Mouse (Mus musculus) brain, embryonic 14.5 days (tissue): ENCODE results near the gene Nmnat1. TPM values are rescaled to one million over a fixed set of nuclear protein-coding genes. Genes with fewer than 3 reads are reported as not detected.

Experiments used
- DNase-seq: peaks from one replicate; pipeline ENCODE4 v3.0.0-alpha.2; 2011; ENCODE audit warnings: low read depth
- CTCF ChIP-seq: fragments of 200-500 bp; IDR thresholded peaks from 2 replicates; pipeline ENCODE4 v1.5.1; 2012; ENCODE audit warnings: inconsistent platforms, mild to moderate bottlenecking, moderate library complexity, borderline replicate concordance; ENCODE audit not compliant: insufficient read depth, insufficient read length; ENCODE audit errors: extremely low read depth
- POLR2A ChIP-seq: fragments of 200-500 bp; IDR thresholded peaks from 2 replicates; pipeline ENCODE4 v1.6.1; 2012; ENCODE audit warnings: mild to moderate bottlenecking, inconsistent platforms, borderline replicate concordance; ENCODE audit not compliant: poor library complexity, insufficient read depth, insufficient read length, severe bottlenecking; ENCODE audit errors: extremely low read depth
- polyA plus RNA-seq: library from polyadenylated mRNA; depleted of rRNA; stranded (reverse); fragments of >200 nt; gene quantifications from 2 replicates; pipeline ENCODE4 v1.2.3, GENCODE M21; 2012; rRNA removed

Gene Nmnat1
- 7.5 and 9.9 TPM in 2 replicates for polyA plus RNA-seq

DNA sequence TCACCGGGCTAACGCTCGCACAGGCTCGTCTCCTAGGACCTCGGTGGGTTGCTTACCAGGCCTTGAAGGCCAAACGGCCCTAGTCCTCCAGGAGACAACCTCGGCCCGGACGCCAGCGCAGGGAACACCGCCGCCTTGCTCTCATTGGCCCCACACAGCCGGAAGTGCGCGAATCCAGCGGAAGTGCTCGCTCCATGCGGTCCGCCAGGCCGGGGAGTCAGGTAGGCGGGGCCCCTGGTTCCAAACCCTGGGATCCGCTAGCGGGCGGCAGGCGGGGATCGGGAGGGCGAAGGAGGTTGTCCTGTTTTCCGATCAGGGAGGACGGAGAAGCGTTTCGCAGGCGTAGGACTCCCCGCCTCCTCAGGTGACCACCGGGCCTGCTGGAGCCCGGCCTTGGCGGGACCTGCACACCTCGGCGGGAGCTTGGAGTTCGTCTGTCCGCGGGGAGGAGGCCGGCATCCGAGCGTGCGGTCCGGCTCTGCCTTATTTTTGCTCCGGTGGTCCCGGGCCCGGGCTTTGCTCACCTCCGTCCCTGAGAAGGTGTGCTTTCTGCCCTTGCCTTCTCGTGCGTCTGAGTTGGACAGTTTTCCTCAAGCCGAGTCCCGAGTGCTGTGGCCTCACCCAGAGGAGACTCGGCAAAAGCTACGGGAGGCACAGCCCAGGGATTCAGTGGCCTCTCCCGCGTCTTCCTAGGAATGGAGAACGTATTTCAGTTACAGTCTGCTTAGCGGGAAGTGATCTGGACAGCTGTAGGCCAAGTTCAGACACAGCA lies at the start of gene Nmnat1, which contains the start of gene Lzic:
Nmnat1 (minus strand) TSS at position 150 of the 772 bp plus-strand sequence.
Lzic (plus strand) TSS at position 177 of the 772 bp plus-strand sequence.
- peak; percentile 97 for DNase-seq
- TF ChIP-seq CTCF, result no peak
- peak; percentile 44; the same call in 1 of the 2 replicates for TF ChIP-seq POLR2A

DNA sequence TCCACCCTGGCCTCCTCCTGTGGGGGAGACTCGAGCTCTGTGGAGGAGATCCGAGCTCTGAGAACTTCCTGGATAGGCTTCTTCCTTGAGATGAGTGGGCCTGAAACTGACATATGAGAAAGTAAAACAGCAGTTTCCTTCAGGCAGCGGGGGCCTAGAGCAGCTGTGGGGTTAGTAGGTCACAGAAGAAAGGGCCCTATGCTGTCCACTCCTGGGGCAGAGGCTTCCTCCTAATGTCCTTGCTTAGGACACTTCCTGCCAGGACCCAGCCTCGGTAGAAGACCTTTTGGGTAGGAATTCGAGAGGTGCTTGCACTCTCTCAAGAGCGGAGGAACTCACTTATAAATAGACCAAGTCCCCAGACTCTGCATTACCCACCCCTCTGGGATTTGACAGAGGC lies 44.7 kb upstream of the Nmnat1 start:
- TF ChIP-seq CTCF, result no peak
- TF ChIP-seq POLR2A, result no peak
- DNase-seq, result no peak

DNA sequence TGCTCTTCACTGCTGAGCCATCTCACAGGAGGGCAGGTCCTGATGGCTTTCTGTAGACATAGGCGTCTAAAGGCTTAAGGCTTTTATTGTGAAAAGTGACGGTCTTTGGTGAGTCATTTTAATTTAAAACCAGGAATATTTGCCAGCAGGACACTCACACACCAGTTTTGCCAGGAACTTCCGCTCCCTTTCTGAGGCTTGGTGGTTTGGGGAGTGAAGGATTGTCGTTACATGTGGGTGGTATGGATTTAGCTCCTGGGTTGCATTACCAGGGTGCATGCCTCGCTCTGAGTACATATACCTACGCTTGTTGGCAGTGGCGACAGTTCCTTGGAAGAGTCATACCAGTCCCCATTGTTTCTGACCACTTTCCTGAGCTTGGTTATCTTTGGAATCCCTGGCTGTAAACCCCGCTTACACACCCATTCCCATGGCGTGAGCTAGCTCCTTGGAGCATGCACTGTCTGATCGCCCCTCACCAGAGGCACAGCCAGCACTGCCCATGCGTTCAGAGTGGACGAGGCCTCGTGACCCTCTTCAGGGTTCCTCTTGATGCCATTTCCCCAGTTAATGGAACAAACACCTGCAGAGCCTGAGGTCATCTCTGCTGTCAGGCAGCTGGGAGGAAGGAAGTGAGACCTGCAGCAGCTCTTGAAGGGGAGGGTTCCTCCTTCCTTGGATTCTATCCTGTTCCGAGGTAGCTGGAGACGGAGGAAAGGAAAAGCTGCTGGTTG lies 42.8 kb upstream of the Nmnat1 start:
- no peak for DNase-seq
- TF ChIP-seq POLR2A (no peak), CTCF (no peak)

DNA sequence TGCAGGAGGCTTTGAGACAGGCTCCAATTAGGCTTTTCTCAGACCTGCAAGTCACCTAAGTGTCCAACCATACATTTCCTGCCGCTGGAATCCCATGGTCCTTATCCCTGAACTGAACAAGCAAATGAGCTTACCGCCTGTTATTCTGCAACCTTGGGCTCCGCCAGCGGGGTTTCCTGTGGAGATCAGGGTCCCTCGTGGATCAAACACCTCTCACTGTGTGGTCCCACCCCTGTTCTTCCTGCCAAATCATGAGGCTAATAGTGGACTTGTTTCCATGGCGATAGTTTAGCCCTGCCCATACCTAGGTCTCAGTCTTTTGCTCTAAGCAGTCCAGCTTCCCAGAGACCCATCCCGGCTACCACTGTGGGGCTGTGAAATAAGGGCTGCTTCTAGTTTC lies 41.3 kb upstream of the Nmnat1 start:
- TF ChIP-seq POLR2A, result no peak
- no peak for TF ChIP-seq CTCF

DNA sequence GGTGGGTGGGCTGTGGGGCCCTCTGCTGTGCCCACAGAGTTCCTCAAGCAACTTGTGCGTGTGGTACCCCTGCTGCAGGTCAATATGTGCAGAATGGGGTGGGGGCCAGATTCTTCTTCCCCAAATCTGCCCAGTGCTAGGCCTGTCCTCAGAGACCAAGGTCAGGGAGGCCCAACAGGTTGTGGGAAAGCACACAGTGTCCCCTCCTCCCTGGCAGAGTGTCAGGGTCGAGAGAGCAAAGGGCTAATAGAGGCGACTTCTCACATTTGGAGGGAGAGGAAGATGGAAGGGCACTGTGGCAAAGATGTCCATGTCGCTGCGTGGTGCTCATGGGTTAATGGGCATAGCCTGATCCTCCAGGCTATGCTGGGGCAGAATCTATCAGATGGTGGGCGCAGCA lies 40.8 kb upstream of the Nmnat1 start:
- TF ChIP-seq POLR2A (no peak), CTCF (no peak)

More for the DNA sequence above, 41.3 kb upstream of the Nmnat1 start:
- peak; percentile 25 for DNase-seq

DNA sequence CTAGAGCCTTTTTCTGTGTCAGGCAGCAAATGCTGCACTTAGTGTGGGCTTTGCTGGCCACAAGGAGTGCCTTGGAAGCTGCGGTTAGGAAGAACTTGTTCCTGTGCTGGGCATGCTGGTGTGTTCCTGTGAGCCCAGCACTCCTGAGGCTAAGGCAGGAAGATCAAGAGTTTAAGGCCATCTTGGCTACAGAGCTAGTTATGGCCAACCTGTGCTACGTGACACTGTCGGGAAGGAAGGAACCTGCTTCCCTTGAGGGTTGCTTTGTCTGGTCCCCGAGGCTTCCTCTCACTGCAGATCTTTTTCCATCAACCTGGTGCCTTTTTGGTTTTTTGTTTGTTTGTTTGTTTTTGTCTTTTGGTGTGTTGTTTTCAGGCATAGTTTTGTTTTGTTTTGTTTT lies 40.2 kb upstream of the Nmnat1 start:
- TF ChIP-seq CTCF (no peak), POLR2A (no peak)
- DNase-seq, result no peak

More for the DNA sequence above, 40.8 kb upstream of the Nmnat1 start:
- DNase-seq, result no peak

DNA sequence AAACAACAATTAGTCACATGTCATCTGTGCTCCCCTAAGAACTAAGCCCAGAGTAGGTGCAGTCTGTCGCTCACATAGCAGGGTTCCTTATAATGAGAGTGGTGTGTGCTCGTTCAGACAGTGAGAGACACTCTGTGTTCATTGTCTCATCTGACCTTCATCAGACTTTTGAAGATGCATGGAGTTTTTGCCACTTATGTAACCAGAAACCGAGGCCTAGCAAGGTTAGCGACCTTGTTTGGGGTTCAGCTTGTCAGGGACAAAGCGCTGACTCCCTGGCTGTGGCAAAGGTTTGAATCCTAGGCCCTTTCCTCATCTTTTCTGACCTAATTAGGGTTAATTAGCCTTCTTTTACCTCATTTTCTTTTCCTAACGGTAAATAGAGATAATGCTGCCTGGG lies 39.0 kb upstream of the Nmnat1 start:
- DNase-seq, result no peak
- TF ChIP-seq CTCF (no peak), POLR2A (no peak)

DNA sequence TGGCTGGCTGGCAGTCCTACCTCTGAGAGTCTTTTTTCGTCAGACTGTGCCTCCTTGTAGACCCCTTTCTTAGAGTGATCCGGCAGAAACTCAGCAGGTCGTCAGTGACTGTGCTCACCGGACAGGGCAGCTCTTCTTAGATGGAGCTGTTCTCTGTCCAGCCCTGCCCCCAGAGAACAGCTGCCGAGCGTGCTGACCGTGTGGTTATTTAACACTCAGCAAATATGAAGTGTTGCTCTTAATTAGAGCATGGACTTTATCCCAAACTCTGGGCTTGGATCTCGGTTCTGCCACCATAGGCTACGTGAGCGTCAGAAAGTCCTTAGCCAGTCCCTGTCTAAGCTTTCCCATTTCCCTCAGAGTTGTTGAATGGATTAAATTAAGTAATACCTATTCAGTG lies 36.3 kb upstream of the Nmnat1 start:
- no peak for TF ChIP-seq CTCF
- no peak for TF ChIP-seq POLR2A
- DNase-seq, result no peak

DNA sequence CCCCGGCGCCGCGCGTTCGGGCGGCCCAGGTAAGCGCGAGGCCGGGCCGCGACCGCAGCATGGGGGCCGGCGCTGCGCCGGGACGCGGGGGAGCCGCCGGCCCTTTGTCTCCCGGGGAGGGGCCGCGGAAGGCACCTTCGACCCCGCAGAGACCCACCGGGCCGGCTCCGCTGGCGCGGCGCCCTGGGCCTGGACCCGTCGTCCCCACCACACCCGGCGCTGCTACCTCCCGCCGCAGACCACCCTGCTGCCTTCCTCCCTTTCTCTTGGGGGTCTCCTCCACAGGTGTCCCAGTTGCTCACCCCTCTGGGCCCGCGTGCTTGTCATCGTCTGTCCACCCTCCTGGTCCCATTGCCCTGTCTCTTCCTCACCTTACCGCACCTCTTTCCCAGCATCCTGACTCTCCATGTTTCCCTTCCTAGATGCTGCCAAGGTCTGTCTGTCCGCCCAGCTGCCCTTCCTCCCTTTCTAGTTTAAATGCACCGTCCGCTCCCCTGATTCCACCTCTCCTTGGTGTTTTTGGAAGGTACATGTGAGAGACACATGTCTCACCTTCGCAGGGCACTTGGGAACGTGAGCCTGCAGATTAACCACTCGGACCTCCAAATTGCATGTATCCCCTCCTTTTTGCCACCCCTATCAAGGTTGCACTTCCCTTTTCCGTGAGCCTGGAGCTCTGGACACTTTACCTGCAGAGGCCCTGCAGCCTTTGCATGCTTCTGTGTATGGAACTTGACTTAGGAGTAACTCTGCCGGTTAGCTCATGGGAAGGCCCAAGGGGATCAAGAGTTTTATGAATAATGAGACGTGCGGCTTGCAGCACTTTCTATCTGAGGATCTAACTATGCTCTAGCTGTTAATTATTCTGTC lies 33.6 kb upstream of the Nmnat1 start:
- peak; percentile 27 for DNase-seq
- TF ChIP-seq POLR2A, result no peak
- no peak for TF ChIP-seq CTCF

DNA sequence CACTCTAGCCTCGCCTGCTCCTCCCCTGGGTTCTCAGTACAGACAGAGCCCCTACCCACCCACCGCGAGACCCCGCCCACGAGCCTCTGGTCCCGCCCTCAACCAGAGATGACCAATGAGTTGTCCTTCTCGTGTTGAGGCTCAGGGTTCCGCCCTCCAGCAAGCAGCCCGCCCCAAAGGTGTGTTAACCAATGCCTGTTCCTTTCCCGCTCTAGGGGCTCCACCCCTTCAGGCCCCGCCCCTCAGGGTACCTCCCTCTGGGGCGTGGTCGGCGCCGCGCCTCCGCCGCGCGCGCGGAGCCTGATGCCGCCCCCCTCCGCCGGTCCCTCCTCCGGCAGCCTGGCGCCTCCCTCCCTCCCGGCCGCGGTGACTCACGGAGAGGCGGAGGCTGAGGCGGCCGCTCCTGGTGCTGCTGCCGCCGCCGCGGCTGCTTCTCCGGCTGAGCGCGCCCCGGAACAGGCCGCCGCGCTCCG lies 32.9 kb upstream of the Nmnat1 start, which contains the start of gene Ctnnbip1:
Ctnnbip1 (plus strand) TSS at position 369 of the 473 bp plus-strand sequence.
- TF ChIP-seq CTCF (no peak), POLR2A (peak; percentile 83)
- DNase-seq, result peak; percentile 99
